Mouse (Mus musculus) liver, postnatal 0 days (tissue): ENCODE results near the gene Noto.

Source experiments
- CTCF ChIP-seq: sonication (generic); IDR thresholded peaks from 2 replicates; pipeline ENCODE4 v1.5.1; 2016; ENCODE audit warnings: antibody characterized with exemption, low read depth
- EP300 ChIP-seq: IDR thresholded peaks from 2 replicates; pipeline ENCODE4 v1.6.1; 2016; ENCODE audit warnings: antibody characterized with exemption, low read depth, mild to moderate bottlenecking

GRCm38 (mm10) chr6:85380901-85381647 lies 42.6 kb upstream of the Noto start:
- TF ChIP-seq CTCF: no peak
- no peak for TF ChIP-seq EP300
